Mouse (Mus musculus) neural tube, embryonic 14.5 days (tissue): Measurements from ENCODE around the gene Zwilch. TPM values are rescaled to one million over a fixed set of nuclear protein-coding genes. Genes with fewer than 3 reads are reported as not detected.
"Not testable (repeated sequence)": the region's sequence is repeated elsewhere in the genome, so short reads cannot be mapped to it uniquely, and the experiment has no call there.

ENCODE experiments used
- ATAC-seq: fragments of 200-750 bp; cut with Nextera tagmentation; 2 replicates; pipeline ENCODE4 v1.8.0; 2017; ENCODE audit warnings: low read depth, mild to moderate bottlenecking, moderate TSS enrichment, moderate library complexity
- H3K27ac ChIP-seq: fragments of 300-500 bp; sonication (generic); 2 replicates; pipeline ENCODE4 v1.5.1; 2014; ENCODE audit warnings: low read depth, mild to moderate bottlenecking, control low read depth, low read length, moderate library complexity, mixed read lengths
- H3K27me3 ChIP-seq: fragments of 300-500 bp; sonication (generic); 2 replicates; pipeline ENCODE4 v1.6.1; 2014; ENCODE audit warnings: low read length; ENCODE audit not compliant: control insufficient read depth, insufficient read depth
- H3K36me3 ChIP-seq: fragments of 300-500 bp; sonication (generic); 2 replicates; pipeline ENCODE4 v1.6.1; 2014; ENCODE audit warnings: low read length, mixed read lengths; ENCODE audit not compliant: control insufficient read depth, insufficient read depth
- H3K4me1 ChIP-seq: fragments of 300-500 bp; sonication (generic); 2 replicates; pipeline ENCODE4 v1.6.1; 2014; ENCODE audit warnings: low read length; ENCODE audit not compliant: control insufficient read depth, insufficient read depth
- H3K4me2 ChIP-seq: fragments of 300-500 bp; sonication (generic); 2 replicates; pipeline ENCODE4 v1.6.1; 2014; ENCODE audit warnings: mild to moderate bottlenecking, low read depth, low read length, control low read depth
- H3K4me3 ChIP-seq: fragments of 300-500 bp; sonication (generic); 2 replicates; pipeline ENCODE4 v1.5.1; 2014; ENCODE audit warnings: low read depth, low read length, control low read depth, mixed read lengths
- H3K9ac ChIP-seq: fragments of 300-500 bp; sonication (generic); replicated peaks from 2 replicates; pipeline ENCODE4 v1.6.1; 2014; ENCODE audit warnings: low read depth, mild to moderate bottlenecking, control low read depth, low read length, mixed read lengths
- H3K9me3 ChIP-seq: fragments of 300-500 bp; sonication (generic); 2 replicates; pipeline ENCODE4 v1.6.1; 2016; ENCODE audit warnings: low read length; ENCODE audit not compliant: control insufficient read depth
- WGBS: fragments of 180-500 bp; shearing (Covaris S2); extraction: QIAGEN DNeasy Blood & Tissue Kit; methylation state at CpG from one replicate; pipeline ENCODE4 v1.1.7; 2014; 5-methylcytosine and 5-hydroxymethylcytosine counted together
- polyA plus RNA-seq: library from polyadenylated mRNA; unstranded; fragments of >200 nt; fragmentation: Nextera tagmentation; extraction: Ambion mirVana; gene quantifications from 2 replicates; pipeline ENCODE4 v1.2.1, GENCODE M21; 2014

Zwilch gene
- polyA plus RNA-seq, 1 experiment from 2014 or later: 6.0 TPM

GRCm38 (mm10) chr9:64124846-64125245 is 48.1 kb downstream of the Zwilch start:
- not testable (repeated sequence) for ATAC-seq, H3K9ac ChIP-seq, H3K4me2 ChIP-seq, H3K27me3 ChIP-seq, H3K4me3 ChIP-seq, H3K4me1 ChIP-seq, H3K27ac ChIP-seq, H3K9me3 ChIP-seq, H3K36me3 ChIP-seq
- 63% methylated on average over 3 of the region's 3 CpGs for WGBS

DNA sequence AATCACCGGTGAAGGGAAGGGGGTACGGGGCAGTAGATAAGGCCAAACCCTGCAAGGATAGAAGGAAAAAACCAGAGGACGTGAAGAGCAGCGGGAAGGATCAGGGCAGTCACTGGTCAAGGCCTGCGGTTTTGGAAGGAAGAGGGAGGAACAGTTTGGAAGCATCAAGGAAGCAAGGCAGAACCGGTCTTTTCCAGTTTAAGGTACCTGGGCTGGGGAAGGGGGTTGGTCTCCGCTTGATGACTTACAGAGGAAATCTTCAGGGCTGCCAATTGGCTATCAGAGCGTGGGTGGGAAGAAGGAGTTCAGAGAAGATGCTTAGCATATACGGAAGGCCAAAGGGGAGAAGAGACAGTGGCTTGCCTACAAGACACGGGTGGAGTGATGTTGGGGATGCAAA is 50.3 kb downstream of the Zwilch start:
- Histone ChIP-seq H3K27ac (no peak overlapping the region), H3K4me1 (no peaks in the 10 kb centered on the region), H3K4me2 (no peak overlapping the region), H3K36me3 (no peaks in the 10 kb centered on the region), H3K9me3 (no peaks in the 10 kb centered on the region), H3K4me3 (no peak overlapping the region), H3K27me3 (no peaks in the 10 kb centered on the region), H3K9ac (no peak overlapping the region)
- 96% methylated on average over 10 of the region's 10 CpGs for WGBS
- no peak for ATAC-seq

GRCm38 (mm10) chr9:64120584-64121277 is 52.2 kb downstream of the Zwilch start:
- Histone ChIP-seq H3K9me3 (no peaks in the 10 kb centered on the region), H3K9ac (no peak overlapping the region), H3K36me3 (no peaks in the 10 kb centered on the region), H3K4me1 (no peaks in the 10 kb centered on the region), H3K27me3 (no peaks in the 10 kb centered on the region), H3K4me2 (no peak overlapping the region), H3K27ac (no peak overlapping the region), H3K4me3 (no peak overlapping the region)
- 41% methylated on average over 11 of the region's 11 CpGs for WGBS
- no peak for ATAC-seq

GRCm38 (mm10) chr9:64119898-64120297 is 53.0 kb downstream of the Zwilch start:
- 28% methylated on average over 8 of the region's 8 CpGs for WGBS

GRCm38 (mm10) chr9:64116876-64117275 is 56.0 kb downstream of the Zwilch start, which contains the start of gene Lctl:
Gene Lctl (plus strand): TSS chr9:64117147.
- Histone ChIP-seq H3K4me1 (no peaks in the 10 kb centered on the region), H3K36me3 (no peaks in the 10 kb centered on the region), H3K9me3 (no peaks in the 10 kb centered on the region), H3K9ac (no peak within 1 kb of the TSS), H3K27me3 (no peaks in the 10 kb centered on the region), H3K27ac (no peak within 1 kb of the TSS), H3K4me3 (no peak within 1 kb of the TSS), H3K4me2 (no peak within 1 kb of the TSS)
- WGBS: 77% methylated on average over 3 of the region's 3 CpGs
- ATAC-seq: no peak

More at GRCm38 (mm10) chr9:64119898-64120297, 53.0 kb downstream of the Zwilch start:
- Histone ChIP-seq H3K27ac (no peak overlapping the region), H3K4me2 (no peak overlapping the region), H3K36me3 (no peaks in the 10 kb centered on the region), H3K9me3 (no peaks in the 10 kb centered on the region), H3K4me3 (no peak overlapping the region), H3K27me3 (no peaks in the 10 kb centered on the region), H3K9ac (no peak overlapping the region), H3K4me1 (no peaks in the 10 kb centered on the region)
- ATAC-seq: no peak

DNA sequence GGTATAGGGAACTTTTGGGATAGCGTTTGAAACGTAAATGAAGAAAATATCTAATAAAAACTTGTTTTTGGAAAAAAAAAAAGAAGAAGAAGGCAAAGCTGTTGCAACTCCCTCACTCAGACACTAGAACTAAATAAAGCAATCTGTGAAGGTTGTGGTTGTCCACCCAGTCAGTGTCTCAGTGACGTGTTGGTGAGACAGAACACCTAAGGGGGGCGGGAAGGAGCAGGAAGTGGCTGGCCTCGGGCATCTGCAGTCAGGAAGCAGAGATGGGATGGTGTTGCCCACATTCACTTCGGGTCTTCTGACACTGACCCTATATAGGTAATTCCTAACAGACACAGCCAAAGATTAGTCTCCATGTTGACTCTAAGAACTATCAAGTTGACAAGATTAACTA is 57.1 kb downstream of the Zwilch start:
- Histone ChIP-seq H3K27me3 (no peaks in the 10 kb centered on the region), H3K27ac (no peak overlapping the region), H3K9me3 (no peaks in the 10 kb centered on the region), H3K4me3 (no peak overlapping the region), H3K4me1 (no peaks in the 10 kb centered on the region), H3K9ac (no peak overlapping the region), H3K36me3 (no peaks in the 10 kb centered on the region), H3K4me2 (no peak overlapping the region)
- ATAC-seq: no peak
- WGBS: 84% methylated on average over 6 of the region's 6 CpGs

- no peak overlapping the region for H3K4me2 ChIP-seq
- H3K27me3 ChIP-seq: no peaks in the 10 kb centered on the region
- H3K4me3 ChIP-seq: no peak overlapping the region
- H3K9ac ChIP-seq: no peak overlapping the region
- no peaks in the 10 kb centered on the region for H3K9me3 ChIP-seq
- WGBS: 66% methylated on average over 2 of the region's 2 CpGs
- no peak for ATAC-seq
- H3K36me3 ChIP-seq: no peaks in the 10 kb centered on the region
- no peak overlapping the region for H3K27ac ChIP-seq
- H3K4me1 ChIP-seq: no peaks in the 10 kb centered on the region
Measured at GRCm38 (mm10) chr9:64114646-64115045, 58.3 kb downstream of the Zwilch start.

GRCm38 (mm10) chr9:64110502-64110901 is 62.4 kb downstream of the Zwilch start:
- H3K9ac ChIP-seq: no peak overlapping the region
- no peaks in the 10 kb centered on the region for H3K27me3 ChIP-seq
- no peak overlapping the region for H3K4me2 ChIP-seq
- no peaks in the 10 kb centered on the region for H3K36me3 ChIP-seq
- H3K9me3 ChIP-seq: no peaks in the 10 kb centered on the region
- WGBS: 96% methylated on average over 16 of the region's 16 CpGs
- H3K4me3 ChIP-seq: no peak overlapping the region
- ATAC-seq: no peak
- H3K27ac ChIP-seq: no peak overlapping the region
- H3K4me1 ChIP-seq: no peaks in the 10 kb centered on the region

DNA sequence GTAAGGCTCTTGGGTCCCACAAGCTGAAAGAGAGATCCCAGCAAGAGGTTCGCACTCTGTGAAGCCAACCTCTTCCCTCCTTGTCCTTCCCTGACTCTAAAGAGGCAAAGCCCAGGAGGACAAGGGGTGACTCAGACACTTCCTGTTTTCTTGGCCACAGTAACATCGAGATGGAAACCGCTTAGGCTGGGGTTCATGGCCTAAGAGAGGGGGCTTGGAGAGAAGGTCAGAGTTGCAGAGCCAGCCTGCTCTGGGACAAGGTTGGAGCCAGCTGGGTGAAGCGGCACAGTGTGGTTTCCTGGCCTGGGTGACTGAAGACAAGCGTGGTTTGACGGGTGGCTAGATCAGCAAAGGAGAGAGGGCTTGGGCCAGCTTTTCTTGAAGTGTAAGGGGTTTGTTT is 67.6 kb downstream of the Zwilch start:
- H3K4me2 ChIP-seq: no peak overlapping the region
- H3K4me3 ChIP-seq: no peak overlapping the region
- no peaks in the 10 kb centered on the region for H3K9me3 ChIP-seq
- H3K36me3 ChIP-seq: no peaks in the 10 kb centered on the region
- H3K27ac ChIP-seq: no peak overlapping the region
- no peak for ATAC-seq
- WGBS: 81% methylated on average over 6 of the region's 6 CpGs
- H3K4me1 ChIP-seq: no peaks in the 10 kb centered on the region
- no peaks in the 10 kb centered on the region for H3K27me3 ChIP-seq
- no peak overlapping the region for H3K9ac ChIP-seq
